Mouse (Mus musculus) liver, embryonic 13.5 days (tissue): ENCODE data around the gene Sncg. TPM values are rescaled to one million over a fixed set of nuclear protein-coding genes. Genes with fewer than 3 reads are reported as not detected.
"Not testable (repeated sequence)": the region's sequence is repeated elsewhere in the genome, so short reads cannot be mapped to it uniquely, and the experiment has no call there.

Experiments
- ATAC-seq: fragments of 200-750 bp; cut with Nextera tagmentation; 2 replicates; pipeline ENCODE4 v1.8.0; 2017; ENCODE audit warnings: low read depth, mild to moderate bottlenecking, moderate number of reproducible peaks, moderate library complexity
- DNase-seq: peaks from one replicate; pipeline ENCODE4 v3.0.0; 2022
- H3K27ac ChIP-seq: fragments of 300-500 bp; sonication (generic); 2 replicates; pipeline ENCODE4 v1.5.1; 2015; ENCODE audit warnings: moderate library complexity, mild to moderate bottlenecking, inconsistent platforms
- H3K27me3 ChIP-seq: fragments of 300-500 bp; sonication (generic); 2 replicates; pipeline ENCODE4 v1.6.1; 2015; ENCODE audit warnings: mild to moderate bottlenecking, inconsistent platforms
- H3K36me3 ChIP-seq: fragments of 300-500 bp; sonication (generic); 2 replicates; pipeline ENCODE4 v1.6.1; 2015; ENCODE audit warnings: mild to moderate bottlenecking, inconsistent platforms
- H3K4me1 ChIP-seq: fragments of 300-500 bp; sonication (generic); replicated peaks from 2 replicates; pipeline ENCODE4 v1.6.1; 2015; ENCODE audit warnings: inconsistent platforms
- H3K4me2 ChIP-seq: fragments of 300-500 bp; sonication (generic); 2 replicates; pipeline ENCODE4 v1.6.1; 2015; ENCODE audit warnings: inconsistent platforms, mild to moderate bottlenecking, moderate library complexity
- H3K4me3 ChIP-seq: fragments of 300-500 bp; sonication (generic); replicated peaks from 2 replicates; pipeline ENCODE4 v1.5.1; 2015; ENCODE audit warnings: mild to moderate bottlenecking, inconsistent platforms
- H3K9ac ChIP-seq: fragments of 300-500 bp; sonication (generic); 2 replicates; pipeline ENCODE4 v1.6.1; 2015; ENCODE audit warnings: mild to moderate bottlenecking, inconsistent platforms
- H3K9me3 ChIP-seq: fragments of 300-500 bp; sonication (generic); replicated peaks from 2 replicates; pipeline ENCODE4 v1.6.1; 2016; ENCODE audit warnings: inconsistent platforms
- WGBS: fragments of 180-500 bp; shearing (Covaris S2); methylation state at CpG from one replicate; pipeline ENCODE4 v1.1.7; 2015; ENCODE audit not compliant: insufficient replicate concordance; 5-methylcytosine and 5-hydroxymethylcytosine counted together
- polyA plus RNA-seq: library from polyadenylated mRNA; unstranded; fragments of >200 nt; fragmentation: Nextera tagmentation; extraction: Ambion mirVana; gene quantifications from 2 replicates; pipeline ENCODE4 v1.2.1, GENCODE M21; 2015

The Sncg gene
- polyA plus RNA-seq: 0.28 and 0.52 TPM in 2 replicates

DNA sequence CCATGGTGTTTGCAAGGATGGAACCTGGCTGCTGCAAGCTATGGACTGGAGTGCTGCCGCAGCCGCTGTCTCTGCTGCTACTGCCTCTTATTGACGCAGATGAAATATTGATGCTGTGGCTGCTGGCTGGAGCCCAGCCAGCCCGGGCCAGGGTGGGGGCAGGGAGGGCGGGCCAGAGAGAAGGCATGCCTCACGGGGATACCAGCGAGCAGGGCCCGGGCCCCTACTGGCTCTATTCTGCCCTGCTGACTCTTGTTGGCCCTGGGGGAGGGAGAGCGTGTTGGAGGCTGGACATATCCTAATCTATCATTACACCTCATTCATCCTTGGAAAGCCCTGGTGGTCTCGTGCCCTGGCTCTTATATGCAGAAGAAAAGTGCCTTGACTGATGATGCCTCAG lies at the start of gene Sncg:
Sncg (minus strand) TSS at position 213 of the 400 bp plus-strand sequence.
- DNase-seq: no peak
- ATAC-seq: no peak
- H3K4me3 ChIP-seq: peak within 1 kb of the TSS; percentile 8; the same call in 1 of the 2 replicates
- H3K9me3 ChIP-seq: no peaks in the 10 kb centered on the region
- 0 out of 2 replicates have a peak, but pooled peaks cover 3% of the 10 kb centered on the region for H3K4me1 ChIP-seq
- no peaks in the 10 kb centered on the region for H3K36me3 ChIP-seq
- H3K27me3 ChIP-seq: no peaks in the 10 kb centered on the region
- WGBS: 50% methylated on average over 10 of the region's 10 CpGs
- no peak within 1 kb of the TSS for H3K4me2 ChIP-seq
- H3K27ac ChIP-seq: no peak within 1 kb of the TSS
- H3K9ac ChIP-seq: no peak within 1 kb of the TSS

DNA sequence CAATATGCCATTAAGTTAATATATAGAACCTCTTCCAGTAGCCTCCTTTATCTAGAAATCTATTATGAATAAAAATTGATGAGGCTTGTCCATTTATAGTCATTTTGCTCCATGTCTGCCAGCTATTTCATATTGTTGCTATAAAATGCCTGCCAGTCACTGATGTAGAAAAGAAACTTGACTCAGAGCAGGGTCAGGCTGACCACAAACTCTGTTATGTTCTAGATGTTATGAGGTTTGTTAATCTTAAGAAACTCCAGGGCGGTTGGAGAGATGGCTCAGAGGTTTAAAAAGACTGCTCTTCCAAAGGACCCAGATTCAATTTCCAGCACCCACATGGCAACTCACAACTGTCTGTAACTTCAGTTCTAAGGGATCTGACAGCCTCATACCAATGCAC lies 46.5 kb upstream of the Sncg start:
- Histone ChIP-seq H3K27ac (no peak overlapping the region), H3K9me3 (no peaks in the 10 kb centered on the region), H3K36me3 (peaks cover 3% of the 10 kb centered on the region; the same call in 1 of the 2 replicates), H3K4me3 (no peak overlapping the region), H3K9ac (no peak overlapping the region), H3K4me1 (no peaks in the 10 kb centered on the region), H3K4me2 (no peak overlapping the region), H3K27me3 (no peaks in the 10 kb centered on the region)
- ATAC-seq (no peak), DNase-seq (no peak)
- WGBS: 76% methylated on average over 1 of the region's 1 CpGs

GRCm38 (mm10) chr14:34417501-34417900 lies 42.9 kb upstream of the Sncg start:
- no peak for ATAC-seq
- no peak for DNase-seq
- no peak overlapping the region for H3K9ac ChIP-seq
- H3K9me3 ChIP-seq: no peaks in the 10 kb centered on the region
- peaks cover 16% of the 10 kb centered on the region; the same call in 1 of the 2 replicates for H3K36me3 ChIP-seq
- WGBS: 59% methylated on average over 5 of the region's 5 CpGs
- no peak overlapping the region for H3K4me3 ChIP-seq
- no peaks in the 10 kb centered on the region for H3K4me1 ChIP-seq
- H3K4me2 ChIP-seq: no peak overlapping the region
- H3K27me3 ChIP-seq: no peaks in the 10 kb centered on the region
- H3K27ac ChIP-seq: no peak overlapping the region

GRCm38 (mm10) chr14:34416946-34417345 lies 42.4 kb upstream of the Sncg start:
- not testable (repeated sequence) for H3K4me1 ChIP-seq, H3K27me3 ChIP-seq, H3K4me2 ChIP-seq, H3K9ac ChIP-seq, DNase-seq, H3K4me3 ChIP-seq, ATAC-seq, H3K27ac ChIP-seq, H3K9me3 ChIP-seq
- peaks cover 15% of the 10 kb centered on the region; the same call in 1 of the 2 replicates for H3K36me3 ChIP-seq
- WGBS: 66% methylated on average over 4 of the region's 4 CpGs

DNA sequence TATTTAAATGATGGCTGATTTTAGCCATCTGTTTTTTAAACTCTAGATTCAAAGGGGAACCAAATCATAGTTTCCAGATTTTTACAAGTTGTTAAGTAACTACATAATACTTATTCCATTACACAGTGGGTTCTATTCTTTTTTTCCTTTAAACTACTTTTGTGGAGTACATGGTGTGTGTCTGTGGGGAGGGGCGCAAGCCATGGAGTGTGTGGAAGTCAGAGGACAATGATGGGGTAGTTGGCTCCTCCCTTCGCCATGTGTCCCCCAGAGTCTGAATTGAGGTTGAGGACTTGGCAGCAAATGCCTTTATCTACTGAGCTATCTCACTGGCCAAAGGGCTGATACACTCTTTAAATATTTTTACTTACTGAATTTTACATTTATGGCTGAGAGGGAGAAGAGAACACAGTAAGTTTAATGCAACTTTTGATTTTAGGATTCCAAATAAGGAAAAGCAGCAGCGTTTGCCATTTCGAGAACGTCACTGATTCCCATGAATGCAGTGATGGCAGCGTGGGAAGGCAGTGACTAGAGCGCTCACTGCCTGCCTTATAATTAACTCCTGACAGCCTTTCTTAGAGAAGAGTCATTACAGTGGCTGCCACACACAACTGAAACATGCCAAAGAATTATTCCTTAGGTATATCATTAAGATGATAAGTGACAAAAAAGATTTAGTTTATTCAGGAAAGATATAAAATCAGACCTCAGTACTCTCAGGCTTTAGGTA lies 37.7 kb upstream of the Sncg start:
- peaks cover 23% of the 10 kb centered on the region; the same call in 1 of the 2 replicates for H3K36me3 ChIP-seq
- H3K9me3 ChIP-seq: no peaks in the 10 kb centered on the region
- H3K4me2 ChIP-seq: no peak overlapping the region
- H3K9ac ChIP-seq: no peak overlapping the region
- no peaks in the 10 kb centered on the region for H3K27me3 ChIP-seq
- H3K27ac ChIP-seq: no peak overlapping the region
- H3K4me3 ChIP-seq: no peak overlapping the region
- WGBS: 77% methylated on average over 7 of the region's 7 CpGs
- DNase-seq (no peak), ATAC-seq (no peak)
- no peaks in the 10 kb centered on the region for H3K4me1 ChIP-seq

- Histone ChIP-seq H3K4me1 (no peaks in the 10 kb centered on the region), H3K36me3 (peaks cover 23% of the 10 kb centered on the region; the same call in 1 of the 2 replicates), H3K9me3 (no peaks in the 10 kb centered on the region), H3K4me3 (no peak overlapping the region), H3K27ac (no peak overlapping the region), H3K4me2 (no peak overlapping the region), H3K27me3 (no peaks in the 10 kb centered on the region), H3K9ac (no peak overlapping the region)
- ATAC-seq (no peak), DNase-seq (no peak)
- 79% methylated on average over 6 of the region's 6 CpGs for WGBS
Measured at GRCm38 (mm10) chr14:34410716-34411115, 36.1 kb upstream of the Sncg start.

- Histone ChIP-seq H3K27ac (no peak overlapping the region), H3K36me3 (peaks cover 10% of the 10 kb centered on the region; the same call in 1 of the 2 replicates), H3K4me1 (no peaks in the 10 kb centered on the region), H3K9me3 (no peaks in the 10 kb centered on the region), H3K4me2 (no peak overlapping the region), H3K4me3 (no peak overlapping the region), H3K9ac (no peak overlapping the region), H3K27me3 (no peaks in the 10 kb centered on the region)
- ATAC-seq (no peak), DNase-seq (no peak)
- 76% methylated on average over 7 of the region's 7 CpGs for WGBS
Measured at GRCm38 (mm10) chr14:34403424-34403823, 28.8 kb upstream of the Sncg start.

- no peak overlapping the region for H3K4me3 ChIP-seq
- 62% methylated on average over 8 of the region's 8 CpGs for WGBS
- no peak overlapping the region for H3K4me2 ChIP-seq
- no peaks in the 10 kb centered on the region for H3K9me3 ChIP-seq
- H3K9ac ChIP-seq: no peak overlapping the region
- DNase-seq (no peak), ATAC-seq (no peak)
- H3K4me1 ChIP-seq: no peaks in the 10 kb centered on the region
- peaks cover 7% of the 10 kb centered on the region; the same call in 1 of the 2 replicates for H3K36me3 ChIP-seq
- H3K27me3 ChIP-seq: no peaks in the 10 kb centered on the region
- no peak overlapping the region for H3K27ac ChIP-seq
Measured at GRCm38 (mm10) chr14:34402871-34403270, 28.3 kb upstream of the Sncg start.

- peak; percentile 55 for DNase-seq
- Histone ChIP-seq H3K27ac (no peak overlapping the region), H3K9ac (no peak overlapping the region), H3K36me3 (no peaks in the 10 kb centered on the region), H3K4me2 (no peak overlapping the region), H3K27me3 (no peaks in the 10 kb centered on the region), H3K4me3 (no peak overlapping the region), H3K9me3 (no peaks in the 10 kb centered on the region), H3K4me1 (no peaks in the 10 kb centered on the region)
- no peak for ATAC-seq
- WGBS: 23% methylated on average over 6 of the region's 6 CpGs
Measured at GRCm38 (mm10) chr14:34401135-34401534, 26.5 kb upstream of the Sncg start.

- H3K27ac ChIP-seq: no peak overlapping the region
- H3K9me3 ChIP-seq: no peaks in the 10 kb centered on the region
- no peak overlapping the region for H3K9ac ChIP-seq
- ATAC-seq (no peak), DNase-seq (no peak)
- no peak overlapping the region for H3K4me2 ChIP-seq
- H3K4me3 ChIP-seq: no peak overlapping the region
- H3K36me3 ChIP-seq: no peaks in the 10 kb centered on the region
- no peaks in the 10 kb centered on the region for H3K27me3 ChIP-seq
- WGBS: 75% methylated on average over 3 of the region's 3 CpGs
- H3K4me1 ChIP-seq: no peaks in the 10 kb centered on the region
Measured at GRCm38 (mm10) chr14:34400021-34400420, 25.4 kb upstream of the Sncg start.

GRCm38 (mm10) chr14:34399301-34399700 lies 24.7 kb upstream of the Sncg start:
- no peaks in the 10 kb centered on the region for H3K36me3 ChIP-seq

DNA sequence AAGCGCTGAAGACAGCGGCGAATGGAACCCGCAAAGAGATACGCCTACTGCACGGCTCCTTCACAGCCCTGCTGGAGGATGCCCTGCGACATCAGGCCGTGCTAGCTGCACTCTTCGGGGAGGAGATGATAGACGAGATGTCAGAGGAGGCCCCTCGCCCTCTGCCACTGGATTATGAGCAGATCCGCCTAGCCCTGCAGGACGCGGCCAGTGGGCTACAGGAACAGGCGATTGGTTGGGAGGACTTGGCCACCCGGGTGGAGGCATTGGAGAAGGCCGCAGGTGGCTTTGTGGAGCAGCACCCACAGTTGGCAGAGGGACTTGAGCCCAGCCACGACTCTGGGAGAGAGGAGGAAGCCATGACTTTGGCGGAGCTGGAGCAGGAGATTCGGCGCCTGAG lies 24.3 kb upstream of the Sncg start:
- H3K36me3 ChIP-seq: no peaks in the 10 kb centered on the region
- no peak overlapping the region for H3K4me2 ChIP-seq
- no peak overlapping the region for H3K27ac ChIP-seq
- ATAC-seq (no peak), DNase-seq (no peak)
- no peak overlapping the region for H3K9ac ChIP-seq
- no peak overlapping the region for H3K4me3 ChIP-seq
- H3K9me3 ChIP-seq: no peaks in the 10 kb centered on the region
- WGBS: 77% methylated on average over 21 of the region's 21 CpGs
- no peaks in the 10 kb centered on the region for H3K4me1 ChIP-seq
- H3K27me3 ChIP-seq: no peaks in the 10 kb centered on the region

More at GRCm38 (mm10) chr14:34399301-34399700, 24.7 kb upstream of the Sncg start:
- 72% methylated on average over 6 of the region's 6 CpGs for WGBS
- Histone ChIP-seq H3K9me3 (no peaks in the 10 kb centered on the region), H3K9ac (no peak overlapping the region), H3K4me3 (no peak overlapping the region), H3K27ac (no peak overlapping the region), H3K4me1 (no peaks in the 10 kb centered on the region), H3K27me3 (no peaks in the 10 kb centered on the region), H3K4me2 (no peak overlapping the region)
- no peak for DNase-seq
- no peak for ATAC-seq
